Mouse (Mus musculus) neural tube, embryonic 12.5 days (tissue): ENCODE data around the gene Olfr1369-ps1. TPM values are rescaled to one million over a fixed set of nuclear protein-coding genes. Genes with fewer than 3 reads are reported as not detected.

ENCODE experiments used
- polyA plus RNA-seq: library from polyadenylated mRNA; unstranded; fragments of >200 nt; fragmentation: Nextera tagmentation; extraction: Ambion mirVana; gene quantifications from 2 replicates; pipeline ENCODE4 v1.2.1, GENCODE M21; 2016

The Olfr1369-ps1 gene
- polyA plus RNA-seq, 1 experiment from 2014 or later, result not detected

Other genes with a start within 250 kb of the Olfr1369-ps1 start
- not detected in 2 replicates for gene Olfr1370, start 36.5 kb upstream of the Olfr1369-ps1 start, polyA plus RNA-seq
- gene Olfr263, start 18.2 kb downstream of the Olfr1369-ps1 start, polyA plus RNA-seq, result not detected in 2 replicates
- not detected in 2 replicates for gene Olfr1368, start 34.4 kb downstream of the Olfr1369-ps1 start, polyA plus RNA-seq
- 124 and 125 TPM in 2 replicates for gene Trim27, start 68.0 kb downstream of the Olfr1369-ps1 start, polyA plus RNA-seq
- not detected in 2 replicates for gene Gpx5, start 181.2 kb downstream of the Olfr1369-ps1 start, polyA plus RNA-seq
- gene Gpx6, start 200.6 kb downstream of the Olfr1369-ps1 start, polyA plus RNA-seq, result 0.15 TPM in 1 of 2 replicates, not detected in the other
- gene Olfr1367, start 235.4 kb downstream of the Olfr1369-ps1 start, polyA plus RNA-seq, result not detected in 2 replicates